Mouse (Mus musculus) liver, adult 2 months (tissue): ENCODE measurements around the gene Mef2d.

Experiments used
- CTCF ChIP-seq: fragments of 200-500 bp; IDR thresholded peaks from 2 replicates; pipeline ENCODE4 v1.5.1; 2011; ENCODE audit warnings: low read depth, low read length, control low read depth
- POLR2A ChIP-seq: fragments of 200-500 bp; IDR thresholded peaks from 2 replicates; pipeline ENCODE4 v1.6.1; 2011; ENCODE audit warnings: low read length, control low read depth; ENCODE audit not compliant: insufficient read depth; ENCODE audit errors: extremely low read depth

GRCm38 (mm10) chr3:88173375-88173774 lies 31.2 kb downstream of the Mef2d start:
- TF ChIP-seq CTCF (peak; percentile 87), POLR2A (no peak)
